Comparison of ENCODE assay signal across 19 mouse cellular contexts in the genomic region with DNA sequence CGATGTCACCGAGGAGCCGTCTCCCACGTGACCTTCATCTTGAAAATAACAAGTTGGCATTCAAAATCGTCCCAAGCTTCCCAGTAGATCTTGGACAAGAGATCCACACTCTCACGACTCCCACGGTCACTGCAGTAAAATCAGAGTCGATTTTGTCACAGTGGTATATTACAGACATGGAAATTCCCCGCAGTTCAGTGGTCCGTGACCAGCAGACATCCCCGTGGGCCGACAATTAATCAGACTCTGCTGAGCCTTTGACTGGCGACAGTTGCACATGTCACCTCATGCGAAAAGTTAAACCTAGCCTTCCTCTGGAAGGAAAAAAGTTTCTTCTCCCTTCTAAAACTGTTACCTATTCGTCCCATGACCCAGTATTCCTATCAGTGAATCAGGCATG.
DNase-seq lines count a peak whose midpoint lies in the region; ATAC-seq and TF ChIP-seq lines count a peak whose summit lies in the region.
"Had no signal": no experiment of that assay in that cellular context is flagged by ENCODE, and none has a peak within 500 bp of the region (broad histone marks: within the 10 kb centered on the region; RNA-seq: fewer than 3 reads in every experiment).

No protein-coding gene starts in this region.

- H3K4me3 ChIP-seq in hindbrain, embryonic 10.5 days: no peak overlapping the region
- no peak overlapping the region for H3K4me3 ChIP-seq in hindbrain, postnatal 0 days (ENCODE audit: low read length)
- no peak overlapping the region for H3K4me3 ChIP-seq in kidney, embryonic 16.5 days (ENCODE audit: low read length)
- H3K4me3 ChIP-seq: embryonic facial prominence, embryonic 13.5 days; forebrain, embryonic 12.5 days; heart, adult 2 months; heart, embryonic 12.5 days; hindbrain, embryonic 15.5 days had no signal

- no peak overlapping the region for H3K4me2 ChIP-seq in hindbrain, postnatal 0 days (ENCODE audit: low read depth, low read length)
- H3K4me2 ChIP-seq in kidney, embryonic 16.5 days (replicated peaks; ENCODE audit: low read depth, low read length): peak overlapping the region; percentile 28
- H3K4me2 ChIP-seq: embryonic facial prominence, embryonic 13.5 days; forebrain, embryonic 12.5 days; heart, embryonic 12.5 days; hindbrain, embryonic 15.5 days had no signal

- no peaks in the 10 kb centered on the region for H3K36me3 ChIP-seq in hindbrain, embryonic 10.5 days
- no peaks in the 10 kb centered on the region for H3K36me3 ChIP-seq in hindbrain, postnatal 0 days (ENCODE audit: insufficient read depth, low read length)
- H3K36me3 ChIP-seq in kidney, embryonic 16.5 days (ENCODE audit: insufficient read depth, low read length): no peaks in the 10 kb centered on the region
- H3K36me3 ChIP-seq: embryonic facial prominence, embryonic 13.5 days; forebrain, embryonic 12.5 days; heart, embryonic 12.5 days; hindbrain, embryonic 15.5 days had no signal

- no peak for DNase-seq in hindbrain, embryonic 10.5 days (ENCODE audit: low spot score)
- no peak for DNase-seq in hindbrain, postnatal 0 days (ENCODE audit: low spot score)
- DNase-seq in kidney, adult 11 months: no peak
- peak; percentile 40 for DNase-seq in retina, embryonic 14.5 days (ENCODE audit: low spot score)
- no peak for DNase-seq in retina, postnatal 1 day
- no peak for DNase-seq in left cerebral cortex, postnatal 10 days (ENCODE audit: extremely low spot score in 1 of 2, low spot score in 2 of 2)
- DNase-seq: cerebellum, adult 11-12 months; cerebellum, adult 9-10 months; cerebellum, postnatal 25 days; gastrocnemius, postnatal 10 days had no signal

- H3K27ac ChIP-seq in hindbrain, embryonic 10.5 days: 0 out of 2 replicates have a peak overlapping the region, but pooled peaks have one; percentile 50
- no peak overlapping the region for H3K27ac ChIP-seq in hindbrain, postnatal 0 days
- no peak overlapping the region for H3K27ac ChIP-seq in kidney, embryonic 16.5 days (ENCODE audit: low read length)
- H3K27ac ChIP-seq: embryonic facial prominence, embryonic 13.5 days; forebrain, embryonic 12.5 days; heart, adult 2 months; hindbrain, embryonic 15.5 days had no signal

- H3K9ac ChIP-seq in hindbrain, postnatal 0 days (replicated peaks; ENCODE audit: low read length): no peak overlapping the region
- no peak overlapping the region for H3K9ac ChIP-seq in kidney, embryonic 16.5 days (replicated peaks; ENCODE audit: low read length)
- H3K9ac ChIP-seq: embryonic facial prominence, embryonic 13.5 days; forebrain, embryonic 12.5 days; heart, embryonic 12.5 days; hindbrain, embryonic 15.5 days had no signal

- TF ChIP-seq CTCF in hindbrain, postnatal 0 days (IDR thresholded peaks at IDR 0.05; ENCODE audit: low read depth): no peak

- ATAC-seq in hindbrain, postnatal 0 days: no peak
- no peak for ATAC-seq in kidney, embryonic 16.5 days (ENCODE audit: low FRiP score, low TSS enrichment)
- ATAC-seq: activated CD4-positive, CD25-positive, alpha-beta regulatory T cell, adult 4 months; forebrain, embryonic 16.5 days; Patski had no signal

- peaks cover 30% of the 10 kb centered on the region for H3K4me1 ChIP-seq in hindbrain, embryonic 10.5 days (replicated peaks)
- H3K4me1 ChIP-seq in hindbrain, postnatal 0 days (ENCODE audit: insufficient read depth, low read length): no peaks in the 10 kb centered on the region
- peaks cover 17% of the 10 kb centered on the region for H3K4me1 ChIP-seq in kidney, embryonic 16.5 days (ENCODE audit: insufficient read depth, low read length)

- WGBS in hindbrain, embryonic 10.5 days: 71% methylated on average over 15 of the region's 15 CpGs
- 46% methylated on average over 15 of the region's 15 CpGs for WGBS in hindbrain, postnatal 0 days
- 37% methylated on average over 15 of the region's 15 CpGs for WGBS in kidney, embryonic 16.5 days

- intact Hi-C loops in left cerebral cortex, postnatal 10 days (cut with DNase I): no loop called here

- no peaks in the 10 kb centered on the region for H3K27me3 ChIP-seq in hindbrain, embryonic 10.5 days (ENCODE audit: insufficient read depth, poor library complexity, severe bottlenecking)
- H3K27me3 ChIP-seq in hindbrain, postnatal 0 days (ENCODE audit: insufficient read depth, low read length): no peaks in the 10 kb centered on the region
- no peaks in the 10 kb centered on the region for H3K27me3 ChIP-seq in kidney, embryonic 16.5 days (ENCODE audit: insufficient read depth, low read length)
- H3K27me3 ChIP-seq: heart, embryonic 12.5 days; hindbrain, embryonic 15.5 days; Patski had no signal

- no peaks in the 10 kb centered on the region for H3K9me3 ChIP-seq in hindbrain, embryonic 10.5 days
- no peaks in the 10 kb centered on the region for H3K9me3 ChIP-seq in hindbrain, postnatal 0 days (ENCODE audit: low read length)
- no peaks in the 10 kb centered on the region for H3K9me3 ChIP-seq in kidney, embryonic 16.5 days (ENCODE audit: low read length)
- H3K9me3 ChIP-seq: embryonic facial prominence, embryonic 13.5 days; forebrain, embryonic 12.5 days; heart, embryonic 12.5 days; hindbrain, embryonic 15.5 days had no signal
